Mouse (Mus musculus) heart, adult 2 months (tissue): Measurements from ENCODE around the gene Pard3.

Experiments used
- CTCF ChIP-seq: fragments of 200-600 bp; IDR thresholded peaks from 2 replicates; pipeline ENCODE4 v1.8.1; 2022; ENCODE audit warnings: antibody characterized with exemption, mild to moderate bottlenecking, moderate library complexity
- EP300 ChIP-seq: fragments of 200-500 bp; IDR thresholded peaks from 2 replicates; pipeline ENCODE4 v1.6.1; 2011; ENCODE audit warnings: low read depth, low read length, control low read depth; ENCODE audit not compliant: insufficient read depth
- POLR2A ChIP-seq: fragments of 200-500 bp; IDR thresholded peaks from 2 replicates; pipeline ENCODE4 v1.6.1; 2011; ENCODE audit warnings: mild to moderate bottlenecking, low read depth, low read length, control low read depth; ENCODE audit not compliant: insufficient read depth

DNA sequence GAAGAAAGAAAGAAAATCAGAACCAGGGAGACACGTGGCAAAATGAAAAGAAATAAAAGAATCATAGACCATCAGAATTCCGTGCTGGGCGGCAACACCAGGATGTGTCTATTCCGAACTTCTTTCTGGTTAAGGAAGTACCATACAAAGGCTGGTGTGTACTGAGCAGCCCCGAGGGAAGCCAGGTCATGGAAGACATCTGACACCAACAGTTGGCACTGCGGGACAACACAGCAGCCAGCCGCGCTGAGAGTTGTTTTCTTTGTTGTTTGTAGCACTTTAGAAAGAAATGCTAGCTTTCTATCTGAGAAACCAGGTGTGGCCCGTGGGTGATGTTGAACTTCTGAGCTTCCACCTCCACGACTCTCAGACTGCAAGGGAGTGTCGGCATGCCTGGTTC lies 274.5 kb downstream of the Pard3 start:
- no peak for TF ChIP-seq CTCF
- TF ChIP-seq POLR2A: no peak
- no peak for TF ChIP-seq EP300
